Mouse (Mus musculus): ENCODE data around the gene Nek8.

DNA sequence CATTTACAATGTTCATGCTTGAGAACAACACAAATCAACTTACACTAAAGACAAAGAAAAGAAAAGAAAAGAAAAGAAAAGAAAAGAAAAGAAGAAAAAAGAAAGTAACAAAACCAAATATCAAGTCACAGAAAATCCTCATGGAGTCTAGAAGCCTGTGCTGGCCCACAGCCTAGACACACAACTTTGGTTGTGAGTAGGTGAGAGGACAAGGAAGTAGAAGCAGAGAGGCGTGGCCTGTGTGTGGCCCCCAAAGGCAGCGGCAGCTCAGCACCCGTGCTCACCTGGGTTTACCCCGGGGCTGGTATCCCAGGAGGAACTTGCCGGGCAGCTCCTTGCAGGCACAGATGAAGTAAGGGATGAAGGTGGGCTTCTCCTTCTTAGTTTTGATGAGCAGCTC lies 35.0 kb upstream of the Nek8 start:
- no peak for TF ChIP-seq ZNF384 (IDR thresholded peaks at IDR 0.05; ENCODE audit: low read depth, low read length)
- TF ChIP-seq CTCF (conservative IDR thresholded peaks at IDR 0.05 in 1 of 2, IDR thresholded peaks at IDR 0.05 in 1 of 2; ENCODE audit: low read depth in 2 of 2, low read length in 2 of 2), result no peak
- TF ChIP-seq EP300 (IDR thresholded peaks at IDR 0.05; ENCODE audit: low read length), result no peak
- no peak for TF ChIP-seq TBP (conservative IDR thresholded peaks at IDR 0.05; ENCODE audit: low read depth, low read length)
- no peak for TF ChIP-seq POLR2A (IDR thresholded peaks at IDR 0.05; ENCODE audit: low read depth, low read length)
- TF ChIP-seq KAT2A (IDR thresholded peaks at IDR 0.05; ENCODE audit: insufficient replicate concordance, low read length), result no peak
- no peak for TF ChIP-seq PAX5 (IDR thresholded peaks at IDR 0.05; ENCODE audit: low read length)
- TF ChIP-seq MAX (IDR thresholded peaks at IDR 0.05; ENCODE audit: low read length), result no peak

All from CH12.LX (cell line).